Mouse (Mus musculus) megakaryocyte, embryonic 14.5 days (primary cell): ENCODE data around the gene Tmprss15.

ENCODE experiments used
- FLI1 ChIP-seq: IDR thresholded peaks from 2 replicates; pipeline ENCODE4 v1.6.1; 2012; ENCODE audit warnings: low read length, inconsistent platforms, mixed read lengths
- GATA1 ChIP-seq: IDR thresholded peaks from 3 replicates; pipeline ENCODE4 v1.6.1; 2012; ENCODE audit warnings: mixed read lengths, low read length, inconsistent platforms, borderline replicate concordance

GRCm38 (mm10) chr16:79002812-79003211 is 88.1 kb downstream of the Tmprss15 start:
- TF ChIP-seq GATA1 (no peak), FLI1 (no peak)
